ENCODE assay signal across 8 mouse cellular contexts in the genomic region with DNA sequence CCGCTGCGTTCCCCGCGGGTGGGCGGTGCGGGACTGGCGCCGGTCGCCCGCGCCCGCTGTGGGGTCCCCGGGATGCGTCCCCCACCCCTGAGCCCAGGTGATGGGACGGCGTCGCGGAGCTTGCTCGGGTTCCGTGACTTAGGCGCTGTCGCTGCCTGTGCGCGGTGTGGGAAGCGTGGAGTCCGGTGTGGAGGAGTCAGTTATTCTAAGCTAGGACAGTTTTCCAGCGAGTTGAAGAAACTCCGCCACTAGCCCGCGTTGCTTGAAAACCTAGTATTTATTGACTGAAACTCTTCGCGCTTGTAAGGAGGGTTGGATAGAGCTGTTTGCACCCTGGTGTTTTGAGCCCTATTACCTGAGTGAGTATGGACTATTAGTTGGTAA. TPM values are rescaled to one million over a fixed set of nuclear protein-coding genes. Genes with fewer than 3 reads are reported as not detected.
A peak's percentile ranks its signal among the peaks of the same experiment; 100 is the strongest.
DNase-seq lines count a peak whose midpoint lies in the region; ATAC-seq and TF ChIP-seq lines count a peak whose summit lies in the region.

No protein-coding gene starts in this region.

- peaks cover 6% of the 10 kb centered on the region; the same call in 1 of the 2 replicates for H3K36me3 ChIP-seq in heart, adult 2 months (ENCODE audit: control insufficient read depth, insufficient read depth, low read length)
- H3K36me3 ChIP-seq in thymus, adult 2 months (ENCODE audit: control insufficient read depth, insufficient read depth, low read length) = no peaks in the 10 kb centered on the region
- 0 out of 2 replicates have a peak, but pooled peaks cover 6% of the 10 kb centered on the region for H3K36me3 ChIP-seq in hindbrain, embryonic 14.5 days (replicated peaks; ENCODE audit: control insufficient read depth, insufficient read depth)
- no peaks in the 10 kb centered on the region for H3K36me3 ChIP-seq in midbrain, embryonic 16.5 days (ENCODE audit: control insufficient read depth, insufficient read depth, low read length)

- TF ChIP-seq EP300 in heart, adult 2 months (IDR thresholded peaks at IDR 0.05; ENCODE audit: insufficient read depth, low read depth, low read length) = no peak

- peak overlapping the region; percentile 76 for H3K4me2 ChIP-seq in hindbrain, embryonic 14.5 days (replicated peaks)
- peak overlapping the region; percentile 83 for H3K4me2 ChIP-seq in midbrain, embryonic 16.5 days (ENCODE audit: low read length)

- DNase-seq in heart, adult 2 months = no peak
- no peak for DNase-seq in heart, adult 11 months
- DNase-seq in thymus, adult 2 months = no peak
- no peak for DNase-seq in thymus, postnatal 25 days
- peak; percentile 44 for DNase-seq in hindbrain, embryonic 14.5 days (ENCODE audit: low spot score)
- DNase-seq in frontal cortex, postnatal 10 days (ENCODE audit: low spot score in 2 of 2) = no peak
- DNase-seq in gastrocnemius, postnatal 4 days (ENCODE audit: low spot score in 2 of 2) = no peak

- peak overlapping the region; percentile 68 for H3K4me3 ChIP-seq in heart, adult 2 months
- H3K4me3 ChIP-seq in thymus, adult 2 months (ENCODE audit: control insufficient read depth, insufficient read depth, low read length) = peak overlapping the region; percentile 67
- H3K4me3 ChIP-seq in hindbrain, embryonic 14.5 days (replicated peaks; ENCODE audit: low read length) = peak overlapping the region; percentile 89
- peak overlapping the region; percentile 70 for H3K4me3 ChIP-seq in midbrain, embryonic 16.5 days (ENCODE audit: low read depth, low read length)

- H3K4me1 ChIP-seq in heart, adult 2 months (ENCODE audit: control insufficient read depth, insufficient read depth, low read length) = peaks cover 2% of the 10 kb centered on the region
- peaks cover 5% of the 10 kb centered on the region for H3K4me1 ChIP-seq in thymus, adult 2 months (replicated peaks; ENCODE audit: control insufficient read depth, insufficient read depth, low read length)
- peaks cover 20% of the 10 kb centered on the region for H3K4me1 ChIP-seq in hindbrain, embryonic 14.5 days (replicated peaks; ENCODE audit: control insufficient read depth, insufficient read depth, low read length)
- peaks cover 30% of the 10 kb centered on the region for H3K4me1 ChIP-seq in midbrain, embryonic 16.5 days (ENCODE audit: control insufficient read depth, insufficient read depth, low read length)

- no peak for TF ChIP-seq CTCF in heart, adult 2 months (IDR thresholded peaks at IDR 0.05)
- no peak for TF ChIP-seq CTCF in thymus, adult 2 months (IDR thresholded peaks at IDR 0.05; ENCODE audit: borderline replicate concordance, control insufficient read depth, extremely low read depth, insufficient read depth, low read length, poor library complexity)

- under 1% methylated on average over 32 of the region's 32 CpGs for WGBS in heart, adult 2 months
- WGBS in thymus, adult 2 months = under 1% methylated on average over 32 of the region's 32 CpGs
- under 1% methylated on average over 32 of the region's 32 CpGs for WGBS in hindbrain, embryonic 14.5 days
- under 1% methylated on average over 32 of the region's 32 CpGs for WGBS in midbrain, embryonic 16.5 days

- H3K9ac ChIP-seq in heart, adult 2 months (ENCODE audit: low read depth, low read length) = peak overlapping the region; percentile 92
- peak overlapping the region; percentile 69 for H3K9ac ChIP-seq in hindbrain, embryonic 14.5 days
- H3K9ac ChIP-seq in midbrain, embryonic 16.5 days (ENCODE audit: low read depth, low read length) = peak overlapping the region; percentile 76

- intact Hi-C loops in heart, adult 2 months (cut with DNase I) = loop anchor here (5.0 kb wide), 1 partner anchor 36 kb away; no protein-coding TSS in a partner anchor

- H3K79me2 ChIP-seq in heart, adult 2 months (replicated peaks; ENCODE audit: control insufficient read depth, insufficient read depth, low read length) = peaks cover 3% of the 10 kb centered on the region; the same call in 1 of the 2 replicates

- peak overlapping the region; percentile 94 for H3K27ac ChIP-seq in heart, adult 2 months
- no peak overlapping the region for H3K27ac ChIP-seq in thymus, adult 2 months (ENCODE audit: control insufficient read depth, insufficient read depth, low read length)
- H3K27ac ChIP-seq in hindbrain, embryonic 14.5 days = peak overlapping the region; percentile 74
- H3K27ac ChIP-seq in midbrain, embryonic 16.5 days (ENCODE audit: low read length) = peak overlapping the region; percentile 57

- H3K27me3 ChIP-seq in heart, adult 2 months (ENCODE audit: control insufficient read depth, insufficient read depth, low read length) = no peaks in the 10 kb centered on the region
- H3K27me3 ChIP-seq in thymus, adult 2 months (ENCODE audit: control insufficient read depth, insufficient read depth, low read length) = no peaks in the 10 kb centered on the region
- no peaks in the 10 kb centered on the region for H3K27me3 ChIP-seq in hindbrain, embryonic 14.5 days (ENCODE audit: control insufficient read depth, insufficient read depth, low read length)
- no peaks in the 10 kb centered on the region for H3K27me3 ChIP-seq in midbrain, embryonic 16.5 days (ENCODE audit: control insufficient read depth, insufficient read depth, low read depth, low read length)

- ATAC-seq in hindbrain, embryonic 14.5 days (ENCODE audit: low FRiP score) = peak; percentile 41
- ATAC-seq in midbrain, embryonic 16.5 days = peak; percentile 37

- no peak for TF ChIP-seq POLR2A in heart, adult 2 months (IDR thresholded peaks at IDR 0.05; ENCODE audit: insufficient read depth, low read depth, low read length)
- no peak for TF ChIP-seq POLR2A in thymus, adult 2 months (IDR thresholded peaks at IDR 0.05; ENCODE audit: control insufficient read depth, extremely low read depth, insufficient read depth, low read length, poor library complexity)

- no peaks in the 10 kb centered on the region for H3K9me3 ChIP-seq in hindbrain, embryonic 14.5 days (ENCODE audit: control insufficient read depth, low read length)
- no peaks in the 10 kb centered on the region for H3K9me3 ChIP-seq in midbrain, embryonic 16.5 days (replicated peaks; ENCODE audit: control insufficient read depth, low read length, poor library complexity, severe bottlenecking)

RNA-seq across cellular contexts. Expression of a gene that starts 0.6 kb away (rescaled TPM):
- total RNA-seq in heart, adult 2 months (2021) = 1 to 10 TPM; 4.9 to 5.8 TPM
- polyA plus RNA-seq in heart, adult 2 months (2012; rRNA removed) = 1.9 and 3.9 TPM in 2 replicates
- polyA plus RNA-seq in thymus, adult 2 months (2012; rRNA removed) = 1.7 and 2.0 TPM in 2 replicates
- polyA plus RNA-seq in hindbrain, embryonic 14.5 days (2014; fragmentation: Nextera tagmentation; extraction: Ambion mirVana) = 3.2 and 3.6 TPM in 2 replicates
- polyA plus RNA-seq in midbrain, embryonic 16.5 days (2015; fragmentation: Nextera tagmentation; extraction: Ambion mirVana) = 1.8 and 2.9 TPM in 2 replicates
- 1 to 10 TPM; 2.1 to 3.6 TPM for total RNA-seq in gastrocnemius, postnatal 4 days (2021)

RNA-seq across cellular contexts. Expression of a gene that starts 0.8 kb away (rescaled TPM):
- 10 to 100 TPM; 38.8 to 45.4 TPM for total RNA-seq in heart, adult 2 months (2021)
- polyA plus RNA-seq in heart, adult 2 months (2012; rRNA removed) = 17.4 and 27.9 TPM in 2 replicates
- polyA plus RNA-seq in thymus, adult 2 months (2012; rRNA removed) = 15.8 and 18.4 TPM in 2 replicates
- polyA plus RNA-seq in hindbrain, embryonic 14.5 days (2014; fragmentation: Nextera tagmentation; extraction: Ambion mirVana) = 56.5 and 62.5 TPM in 2 replicates
- polyA plus RNA-seq in midbrain, embryonic 16.5 days (2015; fragmentation: Nextera tagmentation; extraction: Ambion mirVana) = 59.4 and 68.1 TPM in 2 replicates
- total RNA-seq in gastrocnemius, postnatal 4 days (2021) = 10 to 100 TPM; 30.4 to 40.6 TPM
